Mouse (Mus musculus) kidney, embryonic 15.5 days (tissue): ENCODE measurements around the gene Sema3a. TPM values are rescaled to one million over a fixed set of nuclear protein-coding genes. Genes with fewer than 3 reads are reported as not detected.

Experiments
- ATAC-seq: fragments of 200-750 bp; cut with Nextera tagmentation; replicated peaks from 2 replicates; pipeline ENCODE4 v1.8.0; 2017; ENCODE audit warnings: moderate TSS enrichment; ENCODE audit not compliant: low FRiP score
- H3K27ac ChIP-seq: fragments of 300-500 bp; sonication (generic); 2 replicates; pipeline ENCODE4 v1.5.1; 2015; ENCODE audit warnings: mild to moderate bottlenecking, inconsistent platforms
- H3K27me3 ChIP-seq: fragments of 300-500 bp; sonication (generic); 2 replicates; pipeline ENCODE4 v1.6.1; 2015; ENCODE audit warnings: inconsistent platforms
- H3K36me3 ChIP-seq: fragments of 300-500 bp; sonication (generic); 2 replicates; pipeline ENCODE4 v1.6.1; 2015; ENCODE audit warnings: inconsistent platforms
- H3K4me1 ChIP-seq: fragments of 300-500 bp; sonication (generic); 2 replicates; pipeline ENCODE4 v1.6.1; 2015; ENCODE audit warnings: inconsistent platforms
- H3K4me2 ChIP-seq: fragments of 300-500 bp; sonication (generic); 2 replicates; pipeline ENCODE4 v1.6.1; 2015; ENCODE audit warnings: moderate library complexity, mild to moderate bottlenecking, inconsistent platforms
- H3K4me3 ChIP-seq: fragments of 300-500 bp; sonication (generic); replicated peaks from 2 replicates; pipeline ENCODE4 v1.5.1; 2015; ENCODE audit warnings: mild to moderate bottlenecking, inconsistent platforms
- H3K9ac ChIP-seq: fragments of 300-500 bp; sonication (generic); 2 replicates; pipeline ENCODE4 v1.6.1; 2015; ENCODE audit warnings: mild to moderate bottlenecking, inconsistent platforms
- H3K9me3 ChIP-seq: fragments of 300-500 bp; sonication (generic); replicated peaks from 2 replicates; pipeline ENCODE4 v1.6.1; 2016; ENCODE audit warnings: inconsistent platforms
- whole genome bisulfite sequencing: fragments of 180-500 bp; shearing (Covaris S2); methylation state at CpG from one replicate; pipeline ENCODE4 v1.1.7; 2015; ENCODE audit warnings: mixed read lengths; 5-methylcytosine and 5-hydroxymethylcytosine counted together
- polyA plus RNA-seq: library from polyadenylated mRNA; unstranded; fragments of >200 nt; fragmentation: Nextera tagmentation; extraction: Ambion mirVana; gene quantifications from 2 replicates; pipeline ENCODE4 v1.2.1, GENCODE M21; 2015

Gene Sema3a
- polyA plus RNA-seq, 1 experiment from 2014 or later: 24.6 TPM

DNA sequence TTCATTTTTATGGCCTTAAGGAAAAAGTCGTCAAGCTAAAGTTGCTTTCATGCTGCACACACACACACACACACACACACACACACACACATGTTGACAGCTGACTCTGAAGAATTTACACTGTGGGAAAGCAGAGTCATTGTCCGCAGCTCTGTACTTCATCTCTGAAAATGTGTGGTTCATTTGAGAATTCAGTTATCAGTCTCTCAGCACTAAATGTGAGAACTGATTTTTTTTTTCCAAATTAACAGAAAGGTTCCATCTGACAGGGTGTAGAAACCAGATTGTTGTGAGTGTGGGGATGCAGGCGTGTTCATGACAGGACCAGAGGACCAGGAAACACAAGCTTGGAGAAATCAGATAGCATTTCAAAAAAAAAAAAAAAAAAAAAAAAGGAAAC, 400.4 kb downstream of the Sema3a start:
- WGBS: 50% methylated on average over 3 of the region's 3 CpGs
- Histone ChIP-seq H3K27me3 (no peaks in the 10 kb centered on the region), H3K9me3 (no peaks in the 10 kb centered on the region), H3K4me2 (no peak overlapping the region), H3K9ac (no peak overlapping the region), H3K4me3 (no peak overlapping the region), H3K27ac (no peak overlapping the region), H3K4me1 (0 out of 2 replicates have a peak, but pooled peaks cover 2% of the 10 kb centered on the region), H3K36me3 (no peaks in the 10 kb centered on the region)
- no peak for ATAC-seq

DNA sequence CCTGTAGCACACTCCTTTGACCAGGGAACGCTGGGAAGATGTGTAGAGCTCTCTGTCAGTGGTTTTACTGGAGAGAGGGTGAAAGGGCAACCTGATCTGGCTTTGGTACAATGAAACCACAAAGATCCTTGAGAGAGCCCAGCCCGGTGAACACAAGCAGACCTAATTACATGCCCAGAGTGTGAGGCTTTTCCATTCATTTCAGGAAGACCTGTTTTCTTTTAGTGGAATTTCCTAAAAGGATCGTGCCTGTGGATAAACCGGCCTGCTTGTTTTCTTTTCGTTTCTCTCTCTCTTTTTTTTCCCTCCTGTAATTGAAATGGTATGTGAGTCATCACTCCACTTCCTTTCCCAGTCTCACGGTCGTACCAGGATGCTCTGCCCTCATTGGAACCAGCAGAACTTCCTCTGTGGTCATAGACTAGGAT, 401.8 kb downstream of the Sema3a start:
- 0 out of 2 replicates have a peak, but pooled peaks cover 2% of the 10 kb centered on the region for H3K4me1 ChIP-seq
- WGBS: 26% methylated on average over 7 of the region's 7 CpGs
- H3K27me3 ChIP-seq: no peaks in the 10 kb centered on the region
- ATAC-seq: no peak
- no peaks in the 10 kb centered on the region for H3K36me3 ChIP-seq
- no peak overlapping the region for H3K4me3 ChIP-seq
- H3K4me2 ChIP-seq: no peak overlapping the region
- no peak overlapping the region for H3K9ac ChIP-seq
- no peaks in the 10 kb centered on the region for H3K9me3 ChIP-seq
- H3K27ac ChIP-seq: no peak overlapping the region

DNA sequence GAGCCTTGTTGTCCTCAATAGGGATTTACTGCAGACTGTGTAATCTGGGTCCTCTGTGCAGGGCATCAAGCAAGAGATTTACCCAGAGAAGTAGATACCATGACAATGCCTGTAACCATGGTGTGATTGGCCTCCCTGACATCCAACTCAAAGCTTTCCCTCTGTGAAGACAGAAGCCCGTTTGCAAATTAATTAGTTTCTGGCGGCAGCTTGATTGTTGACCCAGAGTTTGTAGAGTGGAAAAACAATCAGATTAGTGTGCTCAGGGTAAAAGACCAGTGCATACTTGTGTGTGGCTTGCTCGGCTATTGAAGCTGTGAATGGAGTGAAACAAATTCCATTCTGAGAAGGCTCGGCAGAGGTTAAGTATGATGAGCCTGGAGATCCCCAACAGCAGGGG, 404.0 kb downstream of the Sema3a start:
- Histone ChIP-seq H3K27ac (no peak overlapping the region), H3K9ac (no peak overlapping the region), H3K9me3 (no peaks in the 10 kb centered on the region), H3K4me2 (no peak overlapping the region), H3K27me3 (no peaks in the 10 kb centered on the region), H3K4me3 (no peak overlapping the region), H3K4me1 (0 out of 2 replicates have a peak, but pooled peaks cover 2% of the 10 kb centered on the region), H3K36me3 (no peaks in the 10 kb centered on the region)
- peak; percentile 73; the same call in 1 of the 2 replicates for ATAC-seq
- WGBS: 22% methylated on average over 4 of the region's 4 CpGs

DNA sequence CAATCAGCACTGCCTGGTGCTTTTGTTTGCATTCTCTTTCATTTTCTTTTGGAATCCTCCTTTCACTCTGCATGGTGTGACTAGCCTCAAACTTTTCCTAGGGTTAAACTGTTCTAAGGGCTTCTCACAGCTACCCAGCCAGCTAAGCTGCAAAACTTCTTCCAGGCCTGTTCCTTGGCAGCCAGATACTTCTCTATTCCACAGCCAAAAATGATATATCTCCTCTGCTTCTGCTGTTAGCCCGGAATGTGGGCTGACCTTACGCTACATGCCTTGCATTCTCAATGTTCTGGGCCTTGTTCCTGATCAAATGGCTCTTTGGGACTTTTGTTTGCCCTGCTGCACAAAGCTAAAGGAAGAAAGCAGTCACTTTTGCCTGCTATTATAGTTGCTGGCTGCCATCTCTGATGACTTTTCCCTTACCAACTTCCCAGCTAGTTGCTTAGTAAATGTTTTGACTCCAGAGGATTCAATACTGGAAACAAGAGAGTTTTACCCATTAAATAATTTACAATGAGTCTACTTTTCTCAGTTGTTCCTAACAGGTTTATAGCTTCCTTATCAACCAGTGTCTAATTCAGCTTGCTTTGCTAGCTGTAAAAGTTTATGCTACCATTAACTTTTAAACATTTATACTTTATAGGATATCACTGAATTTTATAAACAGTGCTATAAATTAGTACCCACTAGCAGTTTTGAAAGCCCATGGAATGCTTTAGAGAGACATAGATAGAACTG, 422.4 kb downstream of the Sema3a start:
- Histone ChIP-seq H3K4me1 (peaks cover 10% of the 10 kb centered on the region; the same call in 1 of the 2 replicates), H3K36me3 (no peaks in the 10 kb centered on the region), H3K4me2 (no peak overlapping the region), H3K9ac (no peak overlapping the region), H3K27me3 (no peaks in the 10 kb centered on the region), H3K4me3 (no peak overlapping the region), H3K9me3 (no peaks in the 10 kb centered on the region), H3K27ac (peak overlapping the region; percentile 87)
- peak; percentile 83 for ATAC-seq
- 32% methylated on average over 2 of the region's 2 CpGs for WGBS

DNA sequence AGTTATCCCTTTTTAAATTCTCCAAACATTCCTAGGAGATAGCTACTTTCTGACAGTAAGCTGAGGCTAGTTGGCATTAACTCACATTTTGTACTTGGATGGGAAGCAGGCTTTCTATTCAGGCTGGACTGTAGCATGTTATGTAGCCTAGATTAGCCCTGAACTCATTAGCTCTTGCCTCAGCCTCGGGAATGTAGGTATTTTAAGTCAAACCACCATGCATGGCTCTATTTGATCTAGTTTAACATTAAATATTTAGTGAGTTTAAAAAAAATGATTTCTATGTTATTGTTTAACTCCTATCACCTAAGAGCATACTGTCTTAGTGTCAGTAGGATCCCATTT, 423.0 kb downstream of the Sema3a start:
- Histone ChIP-seq H3K4me3 (no peak overlapping the region), H3K27ac (peak overlapping the region; percentile 66), H3K36me3 (no peaks in the 10 kb centered on the region), H3K9me3 (no peaks in the 10 kb centered on the region), H3K27me3 (no peaks in the 10 kb centered on the region), H3K4me1 (peaks cover 10% of the 10 kb centered on the region; the same call in 1 of the 2 replicates), H3K9ac (no peak overlapping the region), H3K4me2 (no peak overlapping the region)
- 32% methylated on average over 1 of the region's 1 CpGs for WGBS
- peak; percentile 56; the same call in 1 of the 2 replicates for ATAC-seq

DNA sequence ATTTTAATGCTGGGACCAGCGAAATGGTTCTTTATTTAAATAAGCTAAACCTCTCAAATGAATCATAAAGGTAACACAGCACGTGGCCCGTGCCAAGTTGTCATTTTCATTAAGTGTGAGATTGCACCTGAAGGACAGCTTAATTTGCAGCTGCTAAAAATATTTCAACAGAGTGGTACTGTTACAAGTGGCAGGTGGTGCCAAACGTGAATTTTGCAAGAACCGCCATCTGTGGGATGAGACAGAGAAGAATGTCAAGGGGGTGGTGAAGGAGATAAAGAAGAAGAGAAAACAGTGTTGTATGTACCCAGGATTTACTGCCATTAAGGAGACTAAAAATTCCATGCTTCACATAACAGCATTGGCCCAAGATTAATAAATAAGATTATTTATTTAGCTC, 423.9 kb downstream of the Sema3a start:
- H3K4me1 ChIP-seq: peaks cover 10% of the 10 kb centered on the region; the same call in 1 of the 2 replicates
- H3K27ac ChIP-seq: no peak overlapping the region
- H3K27me3 ChIP-seq: no peaks in the 10 kb centered on the region
- H3K4me2 ChIP-seq: no peak overlapping the region
- no peak overlapping the region for H3K4me3 ChIP-seq
- no peak overlapping the region for H3K9ac ChIP-seq
- 87% methylated on average over 5 of the region's 5 CpGs for WGBS
- H3K9me3 ChIP-seq: no peaks in the 10 kb centered on the region
- no peak for ATAC-seq
- no peaks in the 10 kb centered on the region for H3K36me3 ChIP-seq

DNA sequence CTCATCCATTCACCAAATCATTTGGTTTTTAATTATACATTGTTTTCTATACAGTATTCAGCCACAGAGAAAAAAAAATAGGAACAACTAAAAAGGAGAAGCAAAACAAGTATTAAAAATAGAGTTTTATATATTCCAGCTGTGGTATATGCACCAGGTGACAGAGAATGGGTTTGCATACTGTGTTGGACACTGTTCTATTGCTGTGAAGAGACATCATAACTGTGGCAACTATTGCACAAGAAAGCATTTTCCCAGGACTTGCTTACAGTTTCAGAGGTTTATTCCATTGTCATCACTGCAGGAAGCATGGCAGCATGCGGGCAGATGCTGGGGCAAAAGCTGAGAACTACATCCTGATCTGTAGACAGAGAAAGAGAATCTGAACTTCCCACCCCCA, 425.7 kb downstream of the Sema3a start:
- Histone ChIP-seq H3K27me3 (no peaks in the 10 kb centered on the region), H3K4me2 (no peak overlapping the region), H3K9ac (no peak overlapping the region), H3K9me3 (no peaks in the 10 kb centered on the region), H3K27ac (no peak overlapping the region), H3K4me1 (peaks cover 10% of the 10 kb centered on the region; the same call in 1 of the 2 replicates), H3K36me3 (no peaks in the 10 kb centered on the region), H3K4me3 (no peak overlapping the region)
- 96% methylated on average over 1 of the region's 1 CpGs for WGBS
- no peak for ATAC-seq

DNA sequence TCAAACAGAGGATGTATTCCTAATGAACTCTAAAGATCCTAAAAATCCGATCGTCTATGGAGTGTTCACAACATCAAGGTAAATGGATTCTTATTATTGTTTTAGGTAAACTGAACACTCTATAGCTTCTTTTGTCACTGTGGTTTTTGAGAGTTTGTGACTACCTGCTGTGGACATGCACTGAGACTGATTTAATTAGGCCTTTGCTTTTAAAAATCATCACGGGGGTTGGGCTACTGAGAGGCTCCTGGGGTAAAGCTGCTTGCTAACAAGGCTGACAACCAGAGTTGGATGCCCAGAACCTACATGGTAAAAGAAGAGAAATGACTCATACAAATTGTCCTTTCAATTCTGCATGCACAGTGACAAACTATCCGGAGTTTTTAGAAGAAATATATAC, 432.0 kb downstream of the Sema3a start:
- Histone ChIP-seq H3K27ac (no peak overlapping the region), H3K36me3 (no peaks in the 10 kb centered on the region), H3K27me3 (no peaks in the 10 kb centered on the region), H3K9me3 (no peaks in the 10 kb centered on the region), H3K4me3 (no peak overlapping the region), H3K4me1 (no peaks in the 10 kb centered on the region), H3K9ac (no peak overlapping the region), H3K4me2 (no peak overlapping the region)
- no peak for ATAC-seq
- 79% methylated on average over 4 of the region's 4 CpGs for WGBS

DNA sequence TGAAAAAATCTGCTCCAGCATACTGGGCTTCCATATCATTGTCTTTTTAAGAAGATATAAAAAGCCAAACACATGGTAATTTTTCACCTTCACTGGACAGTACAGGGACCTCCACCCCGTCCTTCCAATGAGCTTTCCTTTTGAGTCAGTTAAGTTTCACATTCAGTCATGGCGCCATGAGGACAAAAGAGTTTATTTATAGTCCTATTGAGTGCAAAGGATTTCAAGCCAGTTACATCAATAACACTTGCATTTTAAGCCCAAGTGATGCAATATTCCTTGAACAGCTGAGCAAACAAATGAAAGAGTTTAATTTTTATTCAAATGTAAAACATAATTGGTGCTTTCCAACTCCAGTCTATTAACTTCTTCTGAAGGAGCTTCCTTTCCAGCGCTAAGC, 448.7 kb downstream of the Sema3a start:
- WGBS: 83% methylated on average over 3 of the region's 3 CpGs
- H3K36me3 ChIP-seq: peaks cover 4% of the 10 kb centered on the region
- H3K27me3 ChIP-seq: no peaks in the 10 kb centered on the region
- no peak for ATAC-seq
- no peaks in the 10 kb centered on the region for H3K9me3 ChIP-seq
- H3K4me3 ChIP-seq: no peak overlapping the region
- no peak overlapping the region for H3K4me2 ChIP-seq
- H3K27ac ChIP-seq: no peak overlapping the region
- no peak overlapping the region for H3K9ac ChIP-seq
- no peaks in the 10 kb centered on the region for H3K4me1 ChIP-seq

DNA sequence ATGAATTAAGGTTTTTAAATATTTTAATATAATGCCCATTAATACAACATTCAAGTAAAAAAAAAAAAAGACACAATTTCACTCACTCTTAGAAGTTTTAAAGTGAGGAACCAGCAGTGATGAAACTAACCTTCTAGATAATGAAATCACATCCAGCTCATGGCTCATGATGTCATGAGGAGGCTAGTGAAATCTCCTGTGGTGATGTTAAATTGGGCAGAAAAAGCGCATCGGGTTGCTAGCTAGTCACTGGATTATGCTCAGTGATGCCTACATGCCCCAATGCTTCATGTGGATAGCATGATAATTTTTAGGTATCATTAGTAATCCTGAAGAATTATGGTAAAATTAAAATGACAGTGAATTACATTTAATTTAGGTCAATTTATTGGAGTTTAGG, 453.9 kb downstream of the Sema3a start:
- H3K4me2 ChIP-seq: no peak overlapping the region
- 94% methylated on average over 2 of the region's 2 CpGs for WGBS
- no peaks in the 10 kb centered on the region for H3K9me3 ChIP-seq
- no peaks in the 10 kb centered on the region for H3K27me3 ChIP-seq
- H3K4me1 ChIP-seq: no peaks in the 10 kb centered on the region
- no peak overlapping the region for H3K4me3 ChIP-seq
- H3K36me3 ChIP-seq: no peaks in the 10 kb centered on the region
- ATAC-seq: no peak
- H3K9ac ChIP-seq: no peak overlapping the region
- no peak overlapping the region for H3K27ac ChIP-seq

DNA sequence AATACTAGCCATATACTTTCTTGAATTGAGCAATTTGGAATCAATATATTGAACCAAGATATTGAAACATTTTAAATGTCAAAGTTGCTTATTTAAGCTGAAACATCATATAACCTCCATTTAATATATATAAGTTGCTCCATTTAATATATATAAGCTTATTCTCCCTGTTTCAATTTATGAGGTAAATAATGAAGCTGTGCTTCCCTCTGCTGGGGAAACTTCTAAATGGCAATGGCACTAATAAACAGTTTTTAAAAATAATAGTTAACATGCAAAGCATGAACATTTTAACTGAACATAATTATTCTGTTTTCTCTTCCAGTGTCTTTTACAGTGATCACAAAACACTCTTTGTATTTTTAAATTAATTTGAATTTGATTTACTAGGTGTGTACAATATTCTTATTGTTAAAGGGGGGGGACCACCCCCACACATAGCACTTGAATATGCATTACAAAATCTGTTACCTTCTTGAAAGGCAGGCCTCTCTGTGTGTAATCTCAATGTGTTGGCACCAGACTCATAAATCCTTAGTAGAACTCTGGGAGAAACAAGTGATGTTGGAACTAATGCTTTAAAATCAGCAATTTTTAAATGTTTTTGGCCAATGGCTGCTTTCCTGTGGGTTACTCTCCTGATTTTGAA, 460.5 kb downstream of the Sema3a start:
- no peak overlapping the region for H3K9ac ChIP-seq
- no peak overlapping the region for H3K4me3 ChIP-seq
- no peak overlapping the region for H3K4me2 ChIP-seq
- no peaks in the 10 kb centered on the region for H3K27me3 ChIP-seq
- H3K9me3 ChIP-seq: no peaks in the 10 kb centered on the region
- ATAC-seq: no peak
- no peak overlapping the region for H3K27ac ChIP-seq
- H3K4me1 ChIP-seq: no peaks in the 10 kb centered on the region
- H3K36me3 ChIP-seq: no peaks in the 10 kb centered on the region

DNA sequence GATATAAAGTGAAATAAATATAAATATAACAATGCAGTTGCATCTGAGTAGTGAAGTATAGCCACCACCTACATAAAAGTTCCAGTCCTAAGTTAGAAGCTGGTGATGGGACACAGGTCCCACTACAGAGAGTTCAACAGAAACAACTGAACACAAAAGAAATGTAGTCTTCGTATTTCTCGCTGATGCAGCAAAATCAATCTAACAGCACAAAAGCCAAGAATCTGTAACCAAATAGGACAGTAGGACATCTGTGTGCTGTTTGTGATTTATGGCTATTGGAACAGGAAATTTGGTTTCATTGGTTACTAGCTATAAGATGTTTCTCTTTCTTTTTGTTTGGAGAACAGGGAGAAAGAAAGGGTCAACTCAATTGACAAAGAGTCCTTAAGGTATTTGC, 469.2 kb downstream of the Sema3a start:
- no peak for ATAC-seq

More for the DNA sequence above, 469.2 kb downstream of the Sema3a start:
- WGBS: 70% methylated on average over 2 of the region's 2 CpGs
- Histone ChIP-seq H3K9ac (no peak overlapping the region), H3K4me3 (no peak overlapping the region), H3K27me3 (no peaks in the 10 kb centered on the region), H3K9me3 (no peaks in the 10 kb centered on the region), H3K4me1 (no peaks in the 10 kb centered on the region), H3K36me3 (no peaks in the 10 kb centered on the region), H3K4me2 (no peak overlapping the region), H3K27ac (no peak overlapping the region)
